Mouse (Mus musculus): ENCODE measurements at regions not wholly inside any gene's neighbourhood (a gene's known extent, or its start where the extent isn't known, plus 50 kb on each side); places are given as distances from the start of the nearest gene placed in this dataset.

GRCm38 (mm10) chr5:133145996-133146395, 602.9 kb upstream of the Auts2 start:
- H3K27ac ChIP-seq (replicated peaks), result no peak overlapping the region
- H3K4me1 ChIP-seq (replicated peaks), result no peaks in the 10 kb centered on the region
- no peak overlapping the region for H3K9ac ChIP-seq
- no peaks in the 10 kb centered on the region for H3K27me3 ChIP-seq
- H3K9me3 ChIP-seq, result no peaks in the 10 kb centered on the region
- no peak overlapping the region for H3K4me2 ChIP-seq
- H3K4me3 ChIP-seq, result no peak overlapping the region
- ATAC-seq (ENCODE audit: low FRiP score, low read depth), result no peak
- H3K36me3 ChIP-seq, result no peaks in the 10 kb centered on the region

DNA sequence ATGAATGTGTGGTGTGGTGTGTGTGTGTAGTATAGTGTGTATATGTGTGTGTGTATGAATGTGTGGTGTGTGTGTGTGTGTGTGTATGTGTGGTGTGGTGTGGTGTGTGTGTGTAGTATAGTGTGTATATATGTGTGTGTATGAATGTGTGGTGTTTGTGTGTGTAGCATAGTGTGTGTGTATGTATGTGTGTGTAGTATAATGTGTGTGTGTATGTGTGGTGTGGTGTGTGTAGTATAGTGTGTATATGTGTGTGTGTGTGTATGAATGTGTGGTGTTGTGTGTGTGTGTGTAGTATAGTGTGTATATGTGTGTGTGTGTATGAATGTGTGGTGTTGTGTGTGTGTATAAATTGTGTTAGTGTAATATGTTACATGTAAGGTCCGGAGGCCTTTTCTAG, 600.5 kb upstream of the Auts2 start:
- Histone ChIP-seq H3K4me1 (replicated peaks) (no peaks in the 10 kb centered on the region), H3K4me2 (no peak overlapping the region), H3K9ac (no peak overlapping the region), H3K4me3 (no peak overlapping the region), H3K36me3 (no peaks in the 10 kb centered on the region), H3K27ac (replicated peaks) (no peak overlapping the region), H3K9me3 (no peaks in the 10 kb centered on the region), H3K27me3 (no peaks in the 10 kb centered on the region)
- ATAC-seq (ENCODE audit: low FRiP score, low read depth), result no peak
- 100% methylated on average over 1 of the region's 1 CpGs for WGBS

- Histone ChIP-seq H3K4me3 (no peak overlapping the region), H3K9me3 (no peaks in the 10 kb centered on the region), H3K27ac (replicated peaks) (no peak overlapping the region), H3K27me3 (no peaks in the 10 kb centered on the region), H3K4me2 (no peak overlapping the region), H3K9ac (no peak overlapping the region), H3K4me1 (replicated peaks) (no peaks in the 10 kb centered on the region), H3K36me3 (no peaks in the 10 kb centered on the region)
- no peak for ATAC-seq (ENCODE audit: low FRiP score, low read depth)
- WGBS, result 63% methylated on average over 11 of the region's 11 CpGs
Observed at GRCm38 (mm10) chr5:133142401-133143115, 599.4 kb upstream of the Auts2 start.

DNA sequence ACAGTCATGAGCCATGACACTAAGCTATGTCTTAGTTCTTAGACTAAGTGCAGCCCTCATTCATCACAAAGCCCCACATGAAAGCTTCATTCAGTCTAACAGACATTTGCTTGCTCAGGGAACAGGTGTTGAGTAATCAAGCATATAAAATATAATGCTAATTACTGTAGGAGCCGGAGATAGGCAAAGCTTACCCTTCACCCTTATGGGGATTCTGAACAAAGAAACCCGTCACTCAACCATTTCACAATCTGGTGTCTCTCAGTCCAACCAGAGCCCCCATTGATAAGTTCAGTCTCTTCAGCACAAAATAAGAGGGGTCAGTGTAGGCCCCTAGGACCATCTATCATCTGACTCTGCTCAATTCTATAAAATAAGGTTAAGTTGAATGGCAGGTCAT, 587.9 kb upstream of the Auts2 start:
- no peaks in the 10 kb centered on the region for H3K9me3 ChIP-seq
- H3K4me1 ChIP-seq (replicated peaks), result no peaks in the 10 kb centered on the region
- no peak overlapping the region for H3K9ac ChIP-seq
- H3K4me2 ChIP-seq, result no peak overlapping the region
- no peak overlapping the region for H3K4me3 ChIP-seq
- 29% methylated on average over 2 of the region's 2 CpGs for WGBS
- H3K27ac ChIP-seq (replicated peaks), result no peak overlapping the region
- no peak for ATAC-seq (ENCODE audit: low FRiP score, low read depth)
- no peaks in the 10 kb centered on the region for H3K36me3 ChIP-seq
- H3K27me3 ChIP-seq, result no peaks in the 10 kb centered on the region

DNA sequence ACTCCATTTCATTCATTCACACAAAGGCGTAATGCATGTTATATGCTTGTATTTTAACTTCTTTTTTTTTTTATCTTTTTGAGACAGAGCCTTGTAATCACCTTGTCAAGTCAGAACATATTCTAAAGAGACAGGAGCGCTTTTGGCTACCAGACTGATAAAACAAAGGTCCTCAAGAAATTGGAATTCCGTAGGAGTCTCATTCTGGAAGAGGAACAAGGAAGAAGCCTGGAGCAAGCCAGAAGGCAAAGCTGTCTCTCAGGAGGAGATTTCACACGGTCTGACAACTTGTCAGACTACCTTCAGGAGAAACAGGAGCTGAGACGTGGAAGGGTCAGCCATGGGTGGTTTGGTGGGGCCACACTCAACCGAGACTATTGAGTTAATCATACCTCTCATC, 587.2 kb upstream of the Auts2 start:
- H3K4me1 ChIP-seq (replicated peaks), result no peaks in the 10 kb centered on the region
- ATAC-seq (ENCODE audit: low FRiP score, low read depth), result no peak
- no peak overlapping the region for H3K4me2 ChIP-seq
- no peak overlapping the region for H3K27ac ChIP-seq (replicated peaks)
- WGBS, result 71% methylated on average over 6 of the region's 6 CpGs
- H3K9me3 ChIP-seq, result no peaks in the 10 kb centered on the region
- H3K4me3 ChIP-seq, result no peak overlapping the region
- no peaks in the 10 kb centered on the region for H3K36me3 ChIP-seq
- H3K27me3 ChIP-seq, result no peaks in the 10 kb centered on the region
- no peak overlapping the region for H3K9ac ChIP-seq

DNA sequence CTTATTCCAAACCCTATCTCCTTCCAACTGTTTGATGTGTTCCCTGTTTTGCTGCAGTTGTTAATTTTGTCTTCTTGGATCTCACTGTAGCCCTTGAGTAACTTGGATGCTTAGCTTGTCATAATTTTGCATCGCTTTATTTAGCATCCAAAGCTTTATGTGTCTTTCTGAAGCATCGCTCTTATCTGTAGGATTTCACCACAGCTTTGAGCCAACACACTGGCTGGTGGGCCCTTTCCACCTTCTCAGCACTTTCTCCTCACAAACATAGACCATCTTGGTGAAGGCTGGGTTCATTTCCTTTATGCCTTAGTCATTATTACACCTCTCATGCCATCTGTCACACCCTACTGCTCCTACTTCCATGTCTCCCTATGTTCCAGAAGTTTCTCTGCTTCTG, 581.1 kb upstream of the Auts2 start:
- H3K9ac ChIP-seq, result no peak overlapping the region
- H3K4me3 ChIP-seq, result no peak overlapping the region
- ATAC-seq (ENCODE audit: low FRiP score, low read depth), result no peak
- H3K27me3 ChIP-seq, result no peaks in the 10 kb centered on the region
- no peaks in the 10 kb centered on the region for H3K9me3 ChIP-seq
- H3K4me1 ChIP-seq (replicated peaks), result no peaks in the 10 kb centered on the region
- no peak overlapping the region for H3K27ac ChIP-seq (replicated peaks)
- no peaks in the 10 kb centered on the region for H3K36me3 ChIP-seq
- H3K4me2 ChIP-seq, result no peak overlapping the region
- WGBS, result 94% methylated on average over 2 of the region's 2 CpGs

- no peaks in the 10 kb centered on the region for H3K9me3 ChIP-seq
- H3K27me3 ChIP-seq, result no peaks in the 10 kb centered on the region
- no peaks in the 10 kb centered on the region for H3K4me1 ChIP-seq (replicated peaks)
- no peak overlapping the region for H3K9ac ChIP-seq
- H3K27ac ChIP-seq (replicated peaks), result no peak overlapping the region
- H3K4me2 ChIP-seq, result no peak overlapping the region
- H3K4me3 ChIP-seq, result no peak overlapping the region
- H3K36me3 ChIP-seq, result no peaks in the 10 kb centered on the region
- 82% methylated on average over 4 of the region's 4 CpGs for WGBS
- no peak for ATAC-seq (ENCODE audit: low FRiP score, low read depth)
Observed at GRCm38 (mm10) chr5:133113946-133114345, 570.8 kb upstream of the Auts2 start.

GRCm38 (mm10) chr5:133113183-133113582, 570.0 kb upstream of the Auts2 start:
- no peak overlapping the region for H3K4me3 ChIP-seq
- no peak overlapping the region for H3K27ac ChIP-seq (replicated peaks)
- no peaks in the 10 kb centered on the region for H3K4me1 ChIP-seq (replicated peaks)
- WGBS, result 95% methylated on average over 2 of the region's 2 CpGs
- no peak overlapping the region for H3K9ac ChIP-seq
- no peaks in the 10 kb centered on the region for H3K9me3 ChIP-seq
- H3K27me3 ChIP-seq, result no peaks in the 10 kb centered on the region
- no peak for ATAC-seq (ENCODE audit: low FRiP score, low read depth)
- no peaks in the 10 kb centered on the region for H3K36me3 ChIP-seq
- H3K4me2 ChIP-seq, result no peak overlapping the region

- no peaks in the 10 kb centered on the region for H3K27me3 ChIP-seq
- H3K9ac ChIP-seq, result no peak overlapping the region
- H3K4me2 ChIP-seq, result no peak overlapping the region
- no peak overlapping the region for H3K4me3 ChIP-seq
- ATAC-seq (ENCODE audit: low FRiP score, low read depth), result peak; percentile 77; the same call in 1 of the 2 replicates
- H3K9me3 ChIP-seq, result no peaks in the 10 kb centered on the region
- no peak overlapping the region for H3K27ac ChIP-seq (replicated peaks)
- 28% methylated on average over 8 of the region's 8 CpGs for whole genome bisulfite sequencing
- no peaks in the 10 kb centered on the region for H3K36me3 ChIP-seq
- peaks cover 5% of the 10 kb centered on the region for H3K4me1 ChIP-seq (replicated peaks)
Observed at GRCm38 (mm10) chr5:133106691-133107354, 563.7 kb upstream of the Auts2 start.

DNA sequence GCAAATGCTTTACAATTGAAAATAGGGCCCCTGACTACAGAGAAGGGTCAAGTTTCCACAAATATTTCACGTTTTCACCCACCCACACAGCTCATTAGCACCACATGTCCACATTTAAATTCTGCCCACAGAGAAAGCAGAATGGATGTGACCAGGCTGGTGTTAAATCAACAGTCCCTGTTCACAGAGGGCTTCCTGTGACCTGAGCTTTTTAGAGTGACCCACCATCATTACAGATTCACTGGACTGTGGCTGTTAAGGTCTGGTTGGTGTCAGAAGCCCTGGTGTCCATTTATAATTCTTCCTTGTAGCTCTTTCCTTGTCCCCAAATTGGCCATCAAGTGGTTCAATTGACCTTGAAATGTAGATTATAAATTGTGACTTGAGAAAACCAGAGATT, 553.2 kb upstream of the Auts2 start:
- Histone ChIP-seq H3K4me2 (no peak overlapping the region), H3K36me3 (no peaks in the 10 kb centered on the region), H3K9ac (no peak overlapping the region), H3K27me3 (no peaks in the 10 kb centered on the region), H3K9me3 (no peaks in the 10 kb centered on the region), H3K27ac (replicated peaks) (no peak overlapping the region), H3K4me1 (replicated peaks) (no peaks in the 10 kb centered on the region), H3K4me3 (no peak overlapping the region)
- no peak for ATAC-seq (ENCODE audit: low FRiP score, low read depth)
- WGBS, result 39% methylated on average over 1 of the region's 1 CpGs

- Histone ChIP-seq H3K4me2 (no peak overlapping the region), H3K4me1 (replicated peaks) (no peaks in the 10 kb centered on the region), H3K36me3 (no peaks in the 10 kb centered on the region), H3K9me3 (no peaks in the 10 kb centered on the region), H3K9ac (no peak overlapping the region), H3K27me3 (no peaks in the 10 kb centered on the region), H3K27ac (replicated peaks) (no peak overlapping the region), H3K4me3 (no peak overlapping the region)
- no peak for ATAC-seq (ENCODE audit: low FRiP score, low read depth)
- 82% methylated on average over 1 of the region's 1 CpGs for WGBS
Observed at GRCm38 (mm10) chr5:133084859-133085258, 541.7 kb upstream of the Auts2 start.

- H3K36me3 ChIP-seq, result no peaks in the 10 kb centered on the region
- no peak overlapping the region for H3K27ac ChIP-seq (replicated peaks)
- no peak for ATAC-seq (ENCODE audit: low FRiP score, low read depth)
- H3K9me3 ChIP-seq, result no peaks in the 10 kb centered on the region
- no peak overlapping the region for H3K4me3 ChIP-seq
- H3K4me1 ChIP-seq (replicated peaks), result peaks cover 7% of the 10 kb centered on the region; the same call in 1 of the 2 replicates
- WGBS, result 56% methylated on average over 2 of the region's 2 CpGs
- H3K9ac ChIP-seq, result no peak overlapping the region
- no peaks in the 10 kb centered on the region for H3K27me3 ChIP-seq
- H3K4me2 ChIP-seq, result no peak overlapping the region
Observed at GRCm38 (mm10) chr5:133080751-133081150, 537.6 kb upstream of the Auts2 start.

- WGBS, result 66% methylated on average over 3 of the region's 3 CpGs
- Histone ChIP-seq H3K4me1 (replicated peaks) (peaks cover 7% of the 10 kb centered on the region; the same call in 1 of the 2 replicates), H3K27me3 (no peaks in the 10 kb centered on the region), H3K9me3 (no peaks in the 10 kb centered on the region), H3K4me2 (no peak overlapping the region), H3K4me3 (no peak overlapping the region), H3K9ac (no peak overlapping the region), H3K36me3 (no peaks in the 10 kb centered on the region), H3K27ac (replicated peaks) (no peak overlapping the region)
- no peak for ATAC-seq (ENCODE audit: low FRiP score, low read depth)
Observed at GRCm38 (mm10) chr5:133078916-133079315, 535.8 kb upstream of the Auts2 start.

Data from hindbrain, embryonic 15.5 days (tissue).